Comparison of ENCODE assay signal across 15 mouse cellular contexts in genomic region chr8:48816941-48817340, GRCm38 (mm10). TPM values are rescaled to one million over a fixed set of nuclear protein-coding genes. Genes with fewer than 3 reads are reported as not detected.
DNase-seq lines count a peak whose midpoint lies in the region; ATAC-seq and TF ChIP-seq lines count a peak whose summit lies in the region.
"Had no signal": no experiment of that assay in that cellular context is flagged by ENCODE, and none has a peak within 500 bp of the region (broad histone marks: within the 10 kb centered on the region; RNA-seq: fewer than 3 reads in every experiment).

No protein-coding gene starts in this region.

- peak; percentile 2 for DNase-seq in heart, adult 8-10 months (ENCODE audit: low spot score)
- DNase-seq in heart, postnatal 4 days = no peak
- DNase-seq in liver, postnatal 0 days = no peak
- peak; percentile 53 for DNase-seq in embryo, embryonic 11 days
- DNase-seq in natural killer cell, adult 2 months (ENCODE audit: low spot score in 2 of 2) = no peak
- DNase-seq: cerebellum, adult 2 months had no signal

- no peaks in the 10 kb centered on the region for H3K36me3 ChIP-seq in liver, embryonic 12.5 days
- no peaks in the 10 kb centered on the region for H3K36me3 ChIP-seq in liver, postnatal 0 days (replicated peaks; ENCODE audit: insufficient read depth, low read length)
- H3K36me3 ChIP-seq in stomach, embryonic 16.5 days (ENCODE audit: control insufficient read depth, insufficient read depth, low read length) = no peaks in the 10 kb centered on the region
- H3K36me3 ChIP-seq in forebrain, embryonic 12.5 days (replicated peaks) = no peaks in the 10 kb centered on the region
- H3K36me3 ChIP-seq: embryonic facial prominence, embryonic 12.5 days; hindbrain, embryonic 13.5 days; lung, embryonic 15.5 days had no signal

- no peaks in the 10 kb centered on the region for H3K9me3 ChIP-seq in liver, embryonic 12.5 days (replicated peaks)
- no peaks in the 10 kb centered on the region for H3K9me3 ChIP-seq in liver, postnatal 0 days (ENCODE audit: low read length)
- no peaks in the 10 kb centered on the region for H3K9me3 ChIP-seq in stomach, embryonic 16.5 days (replicated peaks; ENCODE audit: control insufficient read depth, low read length)
- no peaks in the 10 kb centered on the region for H3K9me3 ChIP-seq in forebrain, embryonic 12.5 days
- H3K9me3 ChIP-seq: embryonic facial prominence, embryonic 12.5 days; hindbrain, embryonic 13.5 days; lung, embryonic 15.5 days; midbrain, embryonic 12.5 days had no signal

- ATAC-seq in liver, embryonic 12.5 days = no peak
- no peak for ATAC-seq in liver, postnatal 0 days
- ATAC-seq in stomach, embryonic 16.5 days (ENCODE audit: insufficient read depth, low FRiP score) = no peak
- ATAC-seq in forebrain, embryonic 12.5 days (ENCODE audit: low FRiP score) = no peak
- ATAC-seq: forebrain, embryonic 14.5 days had no signal

- WGBS in liver, embryonic 12.5 days (ENCODE audit: insufficient replicate concordance) = 47% methylated on average over 13 of the region's 13 CpGs
- WGBS in liver, postnatal 0 days (ENCODE audit: insufficient replicate concordance) = 53% methylated on average over 13 of the region's 13 CpGs
- WGBS in stomach, embryonic 16.5 days = 56% methylated on average over 13 of the region's 13 CpGs
- WGBS in forebrain, embryonic 12.5 days = 71% methylated on average over 13 of the region's 13 CpGs

- no peak overlapping the region for H3K4me3 ChIP-seq in liver, embryonic 12.5 days
- no peak overlapping the region for H3K4me3 ChIP-seq in liver, postnatal 0 days (ENCODE audit: low read depth, low read length)
- H3K4me3 ChIP-seq in stomach, embryonic 16.5 days (replicated peaks; ENCODE audit: low read length) = peak overlapping the region; percentile 12; the same call in 1 of the 2 replicates
- no peak overlapping the region for H3K4me3 ChIP-seq in forebrain, embryonic 12.5 days (replicated peaks)
- H3K4me3 ChIP-seq: embryonic facial prominence, embryonic 12.5 days; hindbrain, embryonic 13.5 days; lung, embryonic 15.5 days; midbrain, embryonic 12.5 days had no signal

- H3K27ac ChIP-seq in liver, embryonic 12.5 days = no peak overlapping the region
- no peak overlapping the region for H3K27ac ChIP-seq in liver, postnatal 0 days (ENCODE audit: low read depth)
- no peak overlapping the region for H3K27ac ChIP-seq in stomach, embryonic 16.5 days (ENCODE audit: low read length)
- no peak overlapping the region for H3K27ac ChIP-seq in forebrain, embryonic 12.5 days
- H3K27ac ChIP-seq: embryonic facial prominence, embryonic 12.5 days; hindbrain, embryonic 13.5 days; lung, embryonic 15.5 days; midbrain, embryonic 12.5 days had no signal

- H3K4me1 ChIP-seq in liver, embryonic 12.5 days = no peaks in the 10 kb centered on the region
- no peaks in the 10 kb centered on the region for H3K4me1 ChIP-seq in liver, postnatal 0 days (ENCODE audit: insufficient read depth)
- no peaks in the 10 kb centered on the region for H3K4me1 ChIP-seq in stomach, embryonic 16.5 days (ENCODE audit: control insufficient read depth, insufficient read depth, low read length)
- peaks cover 3% of the 10 kb centered on the region; the same call in 1 of the 2 replicates for H3K4me1 ChIP-seq in forebrain, embryonic 12.5 days
- H3K4me1 ChIP-seq: embryonic facial prominence, embryonic 12.5 days had no signal

- TF ChIP-seq EP300 in liver, postnatal 0 days (IDR thresholded peaks at IDR 0.05; ENCODE audit: low read depth) = no peak

- no peaks in the 10 kb centered on the region for H3K27me3 ChIP-seq in liver, embryonic 12.5 days (replicated peaks)
- H3K27me3 ChIP-seq in liver, postnatal 0 days (ENCODE audit: insufficient read depth, low read length) = no peaks in the 10 kb centered on the region
- no peaks in the 10 kb centered on the region for H3K27me3 ChIP-seq in stomach, embryonic 16.5 days (ENCODE audit: control insufficient read depth, insufficient read depth, low read length)
- H3K27me3 ChIP-seq in forebrain, embryonic 12.5 days = no peaks in the 10 kb centered on the region
- H3K27me3 ChIP-seq: embryonic facial prominence, embryonic 12.5 days; hindbrain, embryonic 13.5 days; midbrain, embryonic 12.5 days had no signal

- H3K9ac ChIP-seq in liver, embryonic 12.5 days = no peak overlapping the region
- no peak overlapping the region for H3K9ac ChIP-seq in liver, postnatal 0 days (replicated peaks)
- H3K9ac ChIP-seq in stomach, embryonic 16.5 days (ENCODE audit: low read length) = no peak overlapping the region
- H3K9ac ChIP-seq in forebrain, embryonic 12.5 days = no peak overlapping the region
- H3K9ac ChIP-seq: embryonic facial prominence, embryonic 12.5 days; hindbrain, embryonic 13.5 days; lung, embryonic 15.5 days; midbrain, embryonic 12.5 days had no signal

- H3K4me2 ChIP-seq in liver, embryonic 12.5 days = 0 out of 2 replicates have a peak overlapping the region, but pooled peaks have one; percentile 14
- H3K4me2 ChIP-seq in liver, postnatal 0 days (ENCODE audit: low read depth, low read length) = no peak overlapping the region
- peak overlapping the region; percentile 38; the same call in 1 of the 2 replicates for H3K4me2 ChIP-seq in stomach, embryonic 16.5 days (ENCODE audit: low read depth, low read length)
- H3K4me2 ChIP-seq in forebrain, embryonic 12.5 days = no peak overlapping the region
- H3K4me2 ChIP-seq: embryonic facial prominence, embryonic 12.5 days; hindbrain, embryonic 13.5 days; lung, embryonic 15.5 days; midbrain, embryonic 12.5 days had no signal

- no peak for TF ChIP-seq CTCF in liver, postnatal 0 days (IDR thresholded peaks at IDR 0.05; ENCODE audit: low read depth)

RNA-seq across cellular contexts. Expression of gene Tenm3, which starts 26.8 kb away (rescaled TPM):
- 1 to 10 TPM; 2.1 to 3.8 (median 3.2) TPM for total RNA-seq in heart, adult 8-10 months (2022)
- 1 to 10 TPM; 8.5 to 9.5 TPM for total RNA-seq in heart, postnatal 4 days (2021)
- 5.3 and 5.9 TPM in 2 replicates for polyA plus RNA-seq in liver, embryonic 12.5 days (2016; fragmentation: Nextera tagmentation; extraction: Ambion mirVana)
- 4.7 and 5.6 TPM in 2 replicates for polyA plus RNA-seq in liver, postnatal 0 days (2015; fragmentation: Nextera tagmentation; extraction: Ambion mirVana)
- polyA plus RNA-seq in stomach, embryonic 16.5 days (2015; fragmentation: Nextera tagmentation; extraction: Ambion mirVana) = 12.5 and 13.0 TPM in 2 replicates
- polyA plus RNA-seq in forebrain, embryonic 12.5 days (2016; fragmentation: Nextera tagmentation; extraction: Ambion mirVana) = 38.8 and 42.0 TPM in 2 replicates
- total RNA-seq: MEL had no signal

Comparison
In these comparisons a context has a peak if more than half of its experiments do, and no peak if none do; other contexts are left out.
1. DNase-seq: peak in heart, adult 8-10 months (single experiment) and embryo, embryonic 11 days (single experiment); none in heart, postnatal 4 days (single experiment), liver, postnatal 0 days (single experiment) and natural killer cell, adult 2 months (0 of 2).
2. H3K4me2 ChIP-seq: peak in liver, embryonic 12.5 days (single experiment) and stomach, embryonic 16.5 days (single experiment); none in liver, postnatal 0 days (single experiment) and forebrain, embryonic 12.5 days (single experiment).